Mouse (Mus musculus) gastrocnemius, postnatal 4 days (tissue): ENCODE data around the gene Tbc1d9b. TPM values are rescaled to one million over a fixed set of nuclear protein-coding genes. Genes with fewer than 3 reads are reported as not detected.

Source experiments
- DNase-seq, 2 experiments: peaks; one replicate each; pipeline ENCODE4 v3.0.0; 2021 to 2022; ENCODE audit warnings: low spot score in 2 of 2, mixed read lengths in 2 of 2
- total RNA-seq, 2 experiments: library from RNA; stranded (reverse); gene quantifications; 2 replicates each; pipeline ENCODE4 v1.2.3; 2021

Tbc1d9b gene
- total RNA-seq, 2 experiments from 2014 or later, result 36.1 to 37.3 TPM

DNA sequence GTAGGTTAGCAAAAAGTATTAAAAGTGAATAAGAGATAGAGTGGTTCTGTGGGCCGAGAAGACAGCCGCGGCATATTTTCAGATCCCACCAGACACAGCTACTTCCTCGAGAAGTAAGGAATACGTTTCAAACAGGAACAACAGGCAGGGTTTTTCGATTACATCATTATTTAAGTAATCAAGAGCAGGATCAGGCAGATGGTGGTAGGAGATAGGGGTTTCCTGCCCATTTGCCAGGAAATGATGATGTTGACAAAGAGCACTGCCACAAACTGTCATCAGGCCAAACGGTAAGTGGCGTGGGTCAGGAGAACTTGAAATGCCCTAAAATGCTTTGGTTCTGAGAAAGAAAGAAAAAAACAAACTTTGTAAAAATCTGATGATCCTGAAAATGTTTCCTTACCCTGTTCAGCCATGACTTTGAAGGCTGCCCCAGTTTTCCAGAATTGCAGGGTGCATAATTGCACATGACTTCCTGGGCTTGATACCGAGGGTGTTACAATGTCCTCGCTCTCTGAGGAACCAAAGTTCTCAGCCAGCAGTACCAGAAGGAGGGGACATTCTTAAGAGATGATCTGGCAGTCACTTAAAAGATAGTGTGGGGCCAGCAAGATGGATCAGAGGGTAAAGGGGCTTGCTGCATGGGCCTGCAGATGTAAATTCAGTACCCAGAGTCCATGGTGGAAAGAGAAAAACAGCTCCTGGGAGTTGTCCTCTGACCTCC lies 3.1 kb downstream of the Tbc1d9b start:
- DNase-seq, result no peak

DNA sequence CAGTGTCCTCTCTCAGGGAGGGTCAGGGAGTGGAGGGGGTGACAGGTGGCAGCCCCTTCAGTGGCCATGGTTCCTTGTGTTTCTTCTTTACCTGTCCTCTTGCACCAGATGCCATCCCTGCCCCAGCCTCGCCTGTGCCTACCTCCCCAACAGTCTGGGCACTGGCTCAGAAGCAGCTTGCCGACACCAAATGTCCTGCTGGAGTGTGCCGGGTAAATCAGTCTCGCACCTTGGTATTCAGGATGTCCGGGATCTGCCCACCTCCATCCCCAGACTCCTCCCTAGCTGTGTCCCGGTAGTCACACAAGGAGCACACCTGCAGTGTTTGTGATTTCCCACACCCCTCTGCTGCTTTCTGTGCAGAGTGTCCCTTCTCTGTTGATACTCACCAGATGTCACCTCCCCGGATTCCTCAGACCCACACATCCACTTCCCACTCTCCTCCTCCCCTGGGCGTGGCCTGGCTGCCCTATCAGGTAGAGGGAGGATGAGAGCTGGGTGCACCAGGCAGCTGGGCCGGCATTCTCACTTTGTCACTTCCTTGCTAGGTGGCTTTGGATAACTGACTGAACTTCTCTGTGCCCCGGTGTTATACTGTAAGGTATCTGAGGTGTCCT lies 7.1 kb downstream of the Tbc1d9b start:
- DNase-seq, result no peak

DNA sequence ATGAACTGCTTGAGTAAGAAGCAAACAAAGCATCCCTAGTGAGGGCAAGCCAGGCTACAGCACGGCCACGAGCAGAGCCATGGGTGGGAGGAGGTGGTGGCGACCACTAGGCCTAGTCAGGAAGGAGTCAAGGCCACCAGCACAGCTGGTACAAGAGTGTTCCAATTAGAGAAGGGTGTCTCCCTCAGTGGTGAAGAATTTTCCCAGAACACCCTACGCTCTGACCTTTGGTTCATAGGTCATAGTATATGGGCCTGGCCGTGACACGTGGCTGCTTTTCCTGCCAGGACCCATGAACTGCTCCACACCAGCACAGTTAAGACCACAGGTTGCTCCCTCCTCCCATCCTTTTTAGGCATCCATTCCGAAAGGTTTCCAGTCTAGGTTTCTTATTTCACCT lies 8.4 kb downstream of the Tbc1d9b start:
- no peak for DNase-seq

DNA sequence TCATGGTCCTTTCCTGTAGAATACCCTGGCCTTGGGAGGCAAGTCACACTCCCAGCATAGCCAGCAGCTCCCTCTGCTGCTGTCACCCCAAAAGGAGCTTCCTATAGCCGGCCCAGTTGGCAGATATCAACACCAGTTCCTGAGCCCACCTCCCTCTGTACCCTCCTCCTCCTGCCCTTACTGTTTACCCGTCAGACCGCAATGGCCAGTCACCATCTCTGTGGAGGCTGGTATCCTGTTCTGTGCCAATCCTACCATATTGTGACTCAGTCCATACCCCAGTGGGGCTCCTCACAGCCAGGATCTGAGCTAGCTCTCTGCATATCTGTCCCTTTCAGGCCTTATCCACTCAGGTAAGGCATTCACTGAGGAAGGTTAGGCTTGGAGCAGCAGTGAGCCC lies 14.3 kb downstream of the Tbc1d9b start:
- no peak for DNase-seq

DNA sequence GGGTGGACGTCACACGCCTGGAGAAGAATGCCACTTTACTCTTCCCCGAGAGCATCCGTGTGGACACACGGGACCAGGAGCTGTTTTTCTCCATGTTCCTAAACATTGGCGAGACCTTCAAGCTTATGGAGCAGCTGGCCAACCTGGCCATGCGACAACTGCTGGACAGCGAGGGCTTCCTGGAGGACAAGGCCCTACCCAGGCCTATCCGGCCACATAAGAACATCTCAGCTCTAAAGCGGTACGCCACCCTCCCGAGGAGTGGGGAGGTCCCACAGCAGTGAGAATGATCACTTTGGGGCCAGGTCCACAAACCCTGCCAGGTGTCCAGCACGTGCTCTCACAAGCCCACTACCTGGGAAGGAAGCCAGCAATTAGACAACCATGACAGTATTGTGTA lies 14.9 kb downstream of the Tbc1d9b start:
- DNase-seq, result no peak

GRCm38 (mm10) chr11:50147267-50147957 lies 16.2 kb downstream of the Tbc1d9b start:
- no peak for DNase-seq

DNA sequence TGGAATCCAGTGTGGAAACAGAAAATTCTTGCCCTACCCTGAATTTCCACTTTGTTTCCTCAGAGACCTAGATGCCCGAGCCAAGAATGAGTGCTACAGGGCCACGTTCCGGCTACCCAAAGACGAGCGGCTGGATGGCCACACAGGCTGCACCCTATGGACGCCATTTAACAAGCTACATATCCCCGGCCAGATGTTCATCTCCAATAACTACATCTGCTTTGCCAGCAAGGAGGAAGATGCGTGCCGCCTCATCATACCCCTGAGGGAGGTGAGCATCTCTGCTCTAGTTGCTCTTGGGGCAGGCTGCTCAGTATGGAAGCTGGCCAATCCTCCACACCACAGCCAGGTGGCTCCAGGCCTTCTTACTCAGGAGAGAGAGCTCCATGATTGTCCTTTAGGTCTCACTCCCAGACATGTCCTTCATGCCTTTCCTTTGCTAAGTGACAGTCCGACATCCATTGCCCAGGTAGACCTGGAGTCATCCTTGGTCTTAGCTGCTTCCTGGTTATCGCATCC lies 16.8 kb downstream of the Tbc1d9b start:
- DNase-seq, result no peak

GRCm38 (mm10) chr11:50149200-50149599 lies 18.0 kb downstream of the Tbc1d9b start:
- no peak for DNase-seq

GRCm38 (mm10) chr11:50149603-50150150 lies 18.5 kb downstream of the Tbc1d9b start:
- no peak for DNase-seq

- DNase-seq, result no peak
These were observed 20.2 kb downstream of the Tbc1d9b start for GRCm38 (mm10) chr11:50151374-50151773.

GRCm38 (mm10) chr11:50154166-50154565 lies 23.0 kb downstream of the Tbc1d9b start:
- DNase-seq, result no peak

DNA sequence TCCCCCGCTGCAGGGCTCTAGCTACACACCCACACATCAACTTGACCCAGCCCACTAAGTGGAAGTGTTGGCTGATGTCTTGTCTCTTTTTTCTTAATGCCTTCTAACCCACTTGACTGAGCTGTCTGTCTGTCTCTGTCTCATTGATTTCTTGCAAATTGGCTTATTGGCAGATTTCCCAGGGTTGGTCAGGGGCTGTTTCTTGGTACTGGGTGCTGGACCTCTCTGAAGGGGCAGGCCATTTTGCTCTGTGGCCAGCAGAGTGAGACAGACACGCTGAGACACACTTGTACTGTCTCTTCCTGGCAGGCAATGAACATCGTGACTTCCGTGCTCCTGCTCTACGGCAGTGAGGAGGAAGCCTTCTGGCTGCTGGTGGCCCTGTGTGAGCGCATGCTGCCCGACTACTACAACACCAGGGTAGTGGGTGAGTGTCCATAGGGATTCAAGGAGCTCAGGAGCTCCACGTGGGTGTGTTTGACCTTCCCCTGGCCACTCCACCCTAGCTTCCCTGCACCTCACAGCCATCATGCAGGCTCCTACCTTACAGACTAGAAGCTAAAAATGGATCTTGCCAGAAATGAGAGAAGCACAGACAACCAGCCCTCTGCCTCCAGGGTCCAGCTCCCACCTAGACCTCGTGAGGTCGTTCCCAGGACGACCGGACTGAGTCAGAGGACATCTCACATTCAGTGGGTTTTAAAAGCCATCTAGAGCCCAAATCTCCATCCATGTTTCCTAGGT lies 23.8 kb downstream of the Tbc1d9b start:
- no peak for DNase-seq

DNA sequence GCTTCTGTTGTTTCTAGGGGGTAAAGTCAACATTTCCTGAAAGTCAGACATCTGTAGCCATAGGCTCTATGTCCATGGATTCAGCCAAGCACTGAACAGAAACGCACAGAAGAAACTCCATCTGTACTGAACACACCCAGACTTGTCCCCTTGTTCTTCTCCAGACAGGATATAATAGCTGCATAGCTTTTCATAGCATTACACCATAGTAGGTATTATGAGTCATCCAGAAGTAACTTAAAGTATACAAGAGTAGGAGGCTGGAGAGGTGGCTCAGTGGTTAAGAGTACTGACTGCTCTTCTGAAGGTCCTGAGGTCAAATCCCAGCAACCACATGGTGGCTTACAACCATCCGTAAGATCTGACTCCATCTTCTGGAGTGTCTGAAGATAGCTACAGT lies 24.6 kb downstream of the Tbc1d9b start:
- DNase-seq, result no peak

DNA sequence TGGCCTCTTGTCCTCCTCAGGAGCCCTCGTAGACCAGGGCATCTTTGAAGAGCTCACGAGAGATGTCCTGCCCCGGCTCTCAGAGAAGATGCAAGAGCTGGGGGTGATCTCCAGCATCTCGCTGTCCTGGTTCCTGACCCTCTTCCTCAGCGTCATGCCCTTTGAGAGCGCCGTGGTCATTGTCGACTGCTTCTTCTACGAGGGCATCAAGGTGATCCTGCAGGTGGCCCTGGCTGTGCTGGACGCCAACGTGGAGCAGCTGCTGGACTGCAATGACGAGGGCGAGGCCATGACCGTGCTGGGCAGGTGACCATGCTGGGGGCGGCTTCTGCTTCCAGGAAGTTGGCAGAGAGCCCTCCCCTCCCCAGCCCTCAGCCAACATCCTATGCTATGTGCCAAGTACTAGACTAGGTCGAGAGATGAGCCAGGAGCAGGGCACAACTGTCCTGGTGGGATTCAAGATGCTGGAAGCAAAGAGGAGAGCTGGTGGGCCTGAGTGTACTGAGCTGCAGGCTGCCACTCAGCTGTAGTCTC lies 25.6 kb downstream of the Tbc1d9b start:
- DNase-seq, result no peak

GRCm38 (mm10) chr11:50158346-50158745 lies 27.1 kb downstream of the Tbc1d9b start:
- DNase-seq, result no peak

- DNase-seq, result no peak
These were observed 28.2 kb downstream of the Tbc1d9b start for GRCm38 (mm10) chr11:50159347-50159746.

GRCm38 (mm10) chr11:50161578-50162304 lies 30.5 kb downstream of the Tbc1d9b start:
- DNase-seq, result peak in 1 of 2 experiments; percentile 65

DNA sequence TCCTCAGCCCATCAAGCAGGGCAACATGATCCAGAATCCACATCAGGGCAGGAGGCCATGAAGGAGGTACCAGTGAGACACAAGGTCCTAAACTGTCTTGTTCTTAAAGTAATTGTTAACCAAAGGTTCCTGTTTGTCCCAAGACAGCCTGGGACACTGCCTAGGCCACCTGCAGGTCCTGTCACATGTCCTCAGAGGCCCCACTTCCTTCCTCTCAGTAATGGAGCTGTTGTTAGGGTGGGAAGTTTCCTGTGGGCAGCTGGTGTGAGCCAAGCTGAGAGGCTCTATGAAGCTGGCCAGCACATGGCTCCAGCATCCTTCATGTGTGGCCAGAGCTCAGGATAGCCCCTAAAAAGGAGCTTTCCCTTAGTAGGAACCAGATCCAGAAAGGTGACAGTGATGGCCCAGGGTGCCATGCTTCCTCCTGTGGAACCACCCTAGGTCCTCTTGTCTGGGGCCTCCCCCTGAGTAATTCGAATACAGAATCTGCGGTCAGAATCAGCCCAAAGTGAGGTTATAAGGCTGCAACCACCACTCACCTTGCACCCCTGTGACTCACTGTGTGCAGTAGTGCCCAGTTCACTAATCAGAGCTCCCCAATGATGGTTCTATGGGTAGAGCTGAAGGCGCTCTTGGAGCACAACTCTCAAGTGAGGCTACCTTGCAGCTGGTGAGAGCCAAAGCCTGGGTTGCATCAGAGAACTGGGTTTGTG lies 31.3 kb downstream of the Tbc1d9b start:
- DNase-seq, result no peak

DNA sequence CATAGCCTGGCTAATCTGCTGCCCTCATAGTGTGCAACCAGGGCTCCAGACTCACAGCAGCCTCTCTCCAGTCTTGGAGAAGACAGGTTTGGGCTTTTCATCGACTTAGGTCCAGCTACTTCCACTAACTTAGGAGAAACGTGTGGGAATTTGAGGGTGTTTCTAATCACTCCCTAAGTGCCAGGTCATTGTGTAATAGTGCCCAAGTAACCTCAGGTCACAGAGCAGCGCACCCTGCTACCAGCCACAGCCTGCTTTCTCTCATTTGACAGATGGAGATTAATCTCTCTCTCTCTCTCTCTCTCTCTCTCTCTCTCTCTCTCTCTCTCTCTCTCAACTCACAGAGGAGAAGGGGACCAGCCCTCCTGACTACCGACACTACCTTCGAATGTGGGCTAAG lies 37.2 kb downstream of the Tbc1d9b start:
- DNase-seq, result no peak
